Mouse (Mus musculus) myocyte (in vitro differentiated cells): ENCODE measurements around the gene Bik.

Source experiments
- CEBPB ChIP-seq: IDR thresholded peaks from 2 replicates; pipeline ENCODE4 v1.6.1; 2011; ENCODE audit warnings: mild to moderate bottlenecking, moderate library complexity; ENCODE audit not compliant: poor library complexity, insufficient read depth, severe bottlenecking
- E2F4 ChIP-seq: IDR thresholded peaks from one replicate; pipeline ENCODE4 v1.6.1; 2011; ENCODE audit warnings: mild to moderate bottlenecking, control low read depth, moderate library complexity; ENCODE audit not compliant: insufficient read depth
- MAX ChIP-seq: IDR thresholded peaks from one replicate; pipeline ENCODE4 v1.6.1; 2011; ENCODE audit warnings: low read depth, mild to moderate bottlenecking, control low read depth
- MYOD1 ChIP-seq, 3 experiments: IDR thresholded peaks; one replicate each; pipeline ENCODE4 v1.6.1; 2011; ENCODE audit warnings: control low read depth in 2 of 3, low read depth in 2 of 3, mild to moderate bottlenecking in 2 of 3, moderate library complexity in 1 of 3; ENCODE audit not compliant: insufficient read length in 2 of 3, control insufficient read depth in 1 of 3
- MYOG ChIP-seq, 3 experiments: IDR thresholded peaks; one replicate each; pipeline ENCODE4 v1.6.1; 2011; ENCODE audit warnings: control low read depth in 2 of 3, low read depth in 2 of 3, mild to moderate bottlenecking in 2 of 3; ENCODE audit not compliant: insufficient read length in 2 of 3, control insufficient read depth in 1 of 3, insufficient read depth in 1 of 3
- POLR2A ChIP-seq: IDR thresholded peaks from one replicate; pipeline ENCODE4 v1.6.1; 2011; ENCODE audit warnings: low read depth, mild to moderate bottlenecking, control low read depth, moderate library complexity; ENCODE audit not compliant: insufficient read length
- POLR2AphosphoS2 ChIP-seq: IDR thresholded peaks from one replicate; pipeline ENCODE4 v1.6.1; 2011; ENCODE audit warnings: low read depth, control low read depth; ENCODE audit not compliant: insufficient read length
- REST ChIP-seq: IDR thresholded peaks from one replicate; pipeline ENCODE4 v1.6.1; 2011; ENCODE audit warnings: mild to moderate bottlenecking, control low read depth, moderate library complexity; ENCODE audit not compliant: insufficient read depth, insufficient read length
- SRF ChIP-seq: IDR thresholded peaks from one replicate; pipeline ENCODE4 v1.6.1; 2011; ENCODE audit warnings: low read depth; ENCODE audit not compliant: control insufficient read depth, insufficient read length
- TCF12 ChIP-seq: IDR thresholded peaks from one replicate; pipeline ENCODE4 v1.6.1; 2011; ENCODE audit warnings: mild to moderate bottlenecking, control low read depth; ENCODE audit not compliant: poor library complexity, insufficient read depth, severe bottlenecking
- TCF3 ChIP-seq: IDR thresholded peaks from one replicate; pipeline ENCODE4 v1.6.1; 2011; ENCODE audit warnings: low read depth, control low read depth; ENCODE audit not compliant: insufficient read length
- USF1 ChIP-seq: IDR thresholded peaks from one replicate; pipeline ENCODE4 v1.6.1; 2011; ENCODE audit warnings: low read depth, mild to moderate bottlenecking, control low read depth, moderate library complexity

- TF ChIP-seq POLR2A (no peak), SRF (no peak), POLR2AphosphoS2 (no peak), USF1 (no peak), REST (no peak), TCF12 (no peak), CEBPB (no peak), TCF3 (no peak), MAX (no peak), MYOD1 (IDR thresholded peaks at IDR 0.05; ENCODE audit: control insufficient read depth in 1 of 3, insufficient read length in 2 of 3, low read depth in 2 of 3) (no peak), E2F4 (no peak), MYOG (IDR thresholded peaks at IDR 0.05; ENCODE audit: control insufficient read depth in 1 of 3, insufficient read depth in 1 of 3, insufficient read length in 2 of 3, low read depth in 2 of 3) (no peak)
Observed at GRCm38 (mm10) chr15:83567728-83568127, 41.1 kb downstream of the Bik start.
